Mouse (Mus musculus) heart, embryonic 15.5 days (tissue): Measurements from ENCODE around the gene Dtx2. TPM values are rescaled to one million over a fixed set of nuclear protein-coding genes. Genes with fewer than 3 reads are reported as not detected.
"Not testable (repeated sequence)": the region's sequence is repeated elsewhere in the genome, so short reads cannot be mapped to it uniquely, and the experiment has no call there.

Experiments
- ATAC-seq: fragments of 200-750 bp; cut with Nextera tagmentation; replicated peaks from 2 replicates; pipeline ENCODE4 v1.8.0; 2017; ENCODE audit warnings: low read depth, moderate TSS enrichment; ENCODE audit not compliant: insufficient number of reproducible peaks, insufficient read depth, low FRiP score
- H3K27ac ChIP-seq: fragments of 300-500 bp; sonication (generic); 2 replicates; pipeline ENCODE4 v1.5.1; 2015; ENCODE audit warnings: mild to moderate bottlenecking, inconsistent platforms
- H3K27me3 ChIP-seq: fragments of 300-500 bp; sonication (generic); 2 replicates; pipeline ENCODE4 v1.6.1; 2015; ENCODE audit warnings: inconsistent platforms
- H3K36me3 ChIP-seq: fragments of 300-500 bp; sonication (generic); 2 replicates; pipeline ENCODE4 v1.6.1; 2015; ENCODE audit warnings: mild to moderate bottlenecking, inconsistent platforms
- H3K4me1 ChIP-seq: fragments of 300-500 bp; sonication (generic); replicated peaks from 2 replicates; pipeline ENCODE4 v1.6.1; 2015; ENCODE audit warnings: inconsistent platforms
- H3K4me2 ChIP-seq: fragments of 300-500 bp; sonication (generic); 2 replicates; pipeline ENCODE4 v1.6.1; 2015; ENCODE audit warnings: inconsistent platforms, mild to moderate bottlenecking, moderate library complexity
- H3K4me3 ChIP-seq: fragments of 300-500 bp; sonication (generic); 2 replicates; pipeline ENCODE4 v1.5.1; 2015; ENCODE audit warnings: mild to moderate bottlenecking, inconsistent platforms
- H3K9ac ChIP-seq: fragments of 300-500 bp; sonication (generic); 2 replicates; pipeline ENCODE4 v1.6.1; 2015; ENCODE audit warnings: mild to moderate bottlenecking, inconsistent platforms
- H3K9me3 ChIP-seq: fragments of 300-500 bp; sonication (generic); replicated peaks from 2 replicates; pipeline ENCODE4 v1.6.1; 2016; ENCODE audit warnings: inconsistent platforms
- WGBS: fragments of 180-500 bp; shearing (Covaris S2); methylation state at CpG from one replicate; pipeline ENCODE4 v1.1.7; 2015; ENCODE audit warnings: mixed read lengths; 5-methylcytosine and 5-hydroxymethylcytosine counted together
- polyA plus RNA-seq: library from polyadenylated mRNA; unstranded; fragments of >200 nt; fragmentation: Nextera tagmentation; extraction: Ambion mirVana; gene quantifications from 2 replicates; pipeline ENCODE4 v1.2.1, GENCODE M21; 2015

Gene Dtx2
- polyA plus RNA-seq, 1 experiment from 2014 or later = 18.5 TPM

GRCm38 (mm10) chr5:136049926-136050325 is 55.3 kb downstream of the Dtx2 start:
- H3K27ac ChIP-seq = no peak overlapping the region

GRCm38 (mm10) chr5:136051231-136052085 is 56.9 kb downstream of the Dtx2 start:
- 11% methylated on average over 10 of the region's 10 CpGs for WGBS
- H3K4me1 ChIP-seq = peaks cover 12% of the 10 kb centered on the region
- peak overlapping the region; percentile 46 for H3K27ac ChIP-seq
- no peak overlapping the region for H3K4me2 ChIP-seq
- no peaks in the 10 kb centered on the region for H3K36me3 ChIP-seq
- H3K27me3 ChIP-seq = no peaks in the 10 kb centered on the region
- ATAC-seq = peak; percentile 79
- H3K4me3 ChIP-seq = no peak overlapping the region
- no peak overlapping the region for H3K9ac ChIP-seq
- H3K9me3 ChIP-seq = no peaks in the 10 kb centered on the region

More at GRCm38 (mm10) chr5:136049926-136050325, 55.3 kb downstream of the Dtx2 start:
- no peak overlapping the region for H3K4me3 ChIP-seq
- H3K27me3 ChIP-seq = no peaks in the 10 kb centered on the region
- no peaks in the 10 kb centered on the region for H3K9me3 ChIP-seq
- peaks cover 12% of the 10 kb centered on the region for H3K4me1 ChIP-seq
- no peaks in the 10 kb centered on the region for H3K36me3 ChIP-seq
- H3K9ac ChIP-seq = no peak overlapping the region
- no peak overlapping the region for H3K4me2 ChIP-seq
- 51% methylated on average over 6 of the region's 6 CpGs for WGBS
- ATAC-seq = no peak

- H3K36me3 ChIP-seq = no peaks in the 10 kb centered on the region
- no peak for ATAC-seq
- no peak overlapping the region for H3K9ac ChIP-seq
- peaks cover 15% of the 10 kb centered on the region for H3K4me1 ChIP-seq
- H3K4me3 ChIP-seq = no peak overlapping the region
- peaks cover 7% of the 10 kb centered on the region; the same call in 1 of the 2 replicates for H3K27me3 ChIP-seq
- no peaks in the 10 kb centered on the region for H3K9me3 ChIP-seq
- no peak overlapping the region for H3K4me2 ChIP-seq
- 76% methylated on average over 8 of the region's 8 CpGs for WGBS
- H3K27ac ChIP-seq = no peak overlapping the region
These were observed 58.5 kb downstream of the Dtx2 start for GRCm38 (mm10) chr5:136052861-136053655.

- H3K9ac ChIP-seq = no peak within 1 kb of the TSS
- no peak for ATAC-seq
- peaks cover 11% of the 10 kb centered on the region; the same call in 1 of the 2 replicates for H3K27me3 ChIP-seq
- H3K4me1 ChIP-seq = peaks cover 15% of the 10 kb centered on the region
- no peak within 1 kb of the TSS for H3K27ac ChIP-seq
- H3K4me2 ChIP-seq = no peak within 1 kb of the TSS
- H3K36me3 ChIP-seq = no peaks in the 10 kb centered on the region
- 85% methylated on average over 11 of the region's 11 CpGs for WGBS
- H3K9me3 ChIP-seq = no peaks in the 10 kb centered on the region
- no peak within 1 kb of the TSS for H3K4me3 ChIP-seq
These were observed 59.9 kb downstream of the Dtx2 start, which contains the start of gene Upk3bl for GRCm38 (mm10) chr5:136054301-136055077. Gene Upk3bl, plus strand, starts transcription at chr5:136054492.

- Histone ChIP-seq H3K9me3 (no peaks in the 10 kb centered on the region), H3K4me2 (no peak overlapping the region), H3K27ac (no peak overlapping the region), H3K4me1 (peaks cover 15% of the 10 kb centered on the region), H3K36me3 (no peaks in the 10 kb centered on the region), H3K4me3 (no peak overlapping the region), H3K27me3 (peaks cover 17% of the 10 kb centered on the region; the same call in 1 of the 2 replicates), H3K9ac (no peak overlapping the region)
- 42% methylated on average over 4 of the region's 4 CpGs for WGBS
- ATAC-seq = no peak
These were observed 61.5 kb downstream of the Dtx2 start for GRCm38 (mm10) chr5:136056062-136056461.

- Histone ChIP-seq H3K4me1 (peaks cover 4% of the 10 kb centered on the region; the same call in 1 of the 2 replicates), H3K36me3 (no peaks in the 10 kb centered on the region), H3K27me3 (peaks cover 17% of the 10 kb centered on the region; the same call in 1 of the 2 replicates), H3K4me3 (no peak overlapping the region), H3K9ac (no peak overlapping the region), H3K9me3 (no peaks in the 10 kb centered on the region), H3K4me2 (no peak overlapping the region), H3K27ac (no peak overlapping the region)
- ATAC-seq = no peak
- WGBS = 18% methylated on average over 8 of the region's 8 CpGs
These were observed 62.5 kb downstream of the Dtx2 start for GRCm38 (mm10) chr5:136057085-136057484.

- peaks cover 3% of the 10 kb centered on the region; the same call in 1 of the 2 replicates for H3K4me1 ChIP-seq
- peaks cover 17% of the 10 kb centered on the region; the same call in 1 of the 2 replicates for H3K27me3 ChIP-seq
- H3K4me2 ChIP-seq = no peak overlapping the region
- WGBS = 10% methylated on average over 12 of the region's 12 CpGs
- ATAC-seq = 0 out of 2 replicates have a peak, but pooled peaks have one; percentile 21
- no peak overlapping the region for H3K9ac ChIP-seq
- H3K9me3 ChIP-seq = no peaks in the 10 kb centered on the region
- no peak overlapping the region for H3K4me3 ChIP-seq
- H3K27ac ChIP-seq = no peak overlapping the region
- H3K36me3 ChIP-seq = no peaks in the 10 kb centered on the region
These were observed 67.0 kb downstream of the Dtx2 start for GRCm38 (mm10) chr5:136061567-136061966.

- no peak for ATAC-seq
- Histone ChIP-seq H3K27me3 (peaks cover 9% of the 10 kb centered on the region), H3K4me1 (no peaks in the 10 kb centered on the region), H3K4me2 (no peak overlapping the region), H3K4me3 (no peak overlapping the region), H3K9ac (no peak overlapping the region), H3K27ac (no peak overlapping the region), H3K36me3 (no peaks in the 10 kb centered on the region), H3K9me3 (no peaks in the 10 kb centered on the region)
- WGBS = 85% methylated on average over 10 of the region's 10 CpGs
These were observed 69.3 kb downstream of the Dtx2 start for GRCm38 (mm10) chr5:136063920-136064319.

GRCm38 (mm10) chr5:136066404-136067148 is 72.0 kb downstream of the Dtx2 start:
- not testable (repeated sequence) for H3K27ac ChIP-seq, H3K4me3 ChIP-seq, H3K27me3 ChIP-seq, ATAC-seq, H3K4me2 ChIP-seq, H3K36me3 ChIP-seq, H3K9me3 ChIP-seq, H3K4me1 ChIP-seq, H3K9ac ChIP-seq
- 54% methylated on average over 11 of the region's 11 CpGs for WGBS

- Histone ChIP-seq H3K4me3 (no peak overlapping the region), H3K4me2 (no peak overlapping the region), H3K9me3 (no peaks in the 10 kb centered on the region), H3K27ac (no peak overlapping the region), H3K36me3 (no peaks in the 10 kb centered on the region), H3K9ac (no peak overlapping the region), H3K4me1 (no peaks in the 10 kb centered on the region), H3K27me3 (peaks cover 4% of the 10 kb centered on the region; the same call in 1 of the 2 replicates)
- 66% methylated on average over 2 of the region's 2 CpGs for WGBS
- ATAC-seq = no peak
These were observed 74.8 kb downstream of the Dtx2 start for GRCm38 (mm10) chr5:136069411-136069810.
